Mouse (Mus musculus) limb, embryonic 14.5 days (tissue): ENCODE results near the gene Ndufa11. TPM values are rescaled to one million over a fixed set of nuclear protein-coding genes. Genes with fewer than 3 reads are reported as not detected.

Experiments
- ATAC-seq: fragments of 200-750 bp; cut with Nextera tagmentation; 2 replicates; pipeline ENCODE4 v1.8.0; 2017; ENCODE audit warnings: low read depth, moderate number of reproducible peaks, moderate TSS enrichment; ENCODE audit not compliant: low FRiP score
- DNase-seq: peaks from one replicate; pipeline ENCODE4 v3.0.0-alpha.2; 2015; ENCODE audit warnings: low spot score
- H3K27ac ChIP-seq: fragments of 300-500 bp; sonication (generic); replicated peaks from 2 replicates; pipeline ENCODE4 v1.5.1; 2014; ENCODE audit warnings: low read depth, mild to moderate bottlenecking, low read length, moderate library complexity, mixed read lengths
- H3K27me3 ChIP-seq: fragments of 300-500 bp; sonication (generic); 2 replicates; pipeline ENCODE4 v1.6.1; 2014; ENCODE audit warnings: low read length, mixed read lengths; ENCODE audit not compliant: control insufficient read depth, insufficient read depth
- H3K36me3 ChIP-seq: fragments of 300-500 bp; sonication (generic); 2 replicates; pipeline ENCODE4 v1.6.1; 2014; ENCODE audit warnings: mild to moderate bottlenecking, low read length, moderate library complexity, mixed read lengths; ENCODE audit not compliant: control insufficient read depth, insufficient read depth
- H3K4me1 ChIP-seq: fragments of 300-500 bp; sonication (generic); 2 replicates; pipeline ENCODE4 v1.6.1; 2014; ENCODE audit warnings: antibody characterized with exemption, low read length, mixed read lengths; ENCODE audit not compliant: control insufficient read depth, insufficient read depth
- H3K4me2 ChIP-seq: fragments of 300-500 bp; sonication (generic); replicated peaks from 2 replicates; pipeline ENCODE4 v1.6.1; 2014; ENCODE audit warnings: low read depth, mild to moderate bottlenecking, low read length, moderate library complexity; ENCODE audit not compliant: severe bottlenecking
- H3K4me3 ChIP-seq: fragments of 300-500 bp; sonication (generic); replicated peaks from 2 replicates; pipeline ENCODE4 v1.5.1; 2014; ENCODE audit warnings: low read length
- H3K9ac ChIP-seq: fragments of 300-500 bp; sonication (generic); 2 replicates; pipeline ENCODE4 v1.6.1; 2014; ENCODE audit warnings: mild to moderate bottlenecking, low read depth, low read length, moderate library complexity; ENCODE audit not compliant: severe bottlenecking
- H3K9me3 ChIP-seq: fragments of 300-500 bp; sonication (generic); 2 replicates; pipeline ENCODE4 v1.6.1; 2016; ENCODE audit warnings: low read length; ENCODE audit not compliant: control insufficient read depth
- POLR2A ChIP-seq: fragments of 200-500 bp; IDR thresholded peaks from 2 replicates; pipeline ENCODE4 v1.8.0; 2012; ENCODE audit warnings: inconsistent platforms, mild to moderate bottlenecking, moderate library complexity, borderline replicate concordance; ENCODE audit not compliant: insufficient read depth, insufficient read length; ENCODE audit errors: extremely low read depth
- WGBS: fragments of 180-500 bp; shearing (Covaris S2); extraction: QIAGEN DNeasy Blood & Tissue Kit; methylation state at CpG from one replicate; pipeline ENCODE4 v1.1.7; 2014; 5-methylcytosine and 5-hydroxymethylcytosine counted together
- polyA plus RNA-seq, 2 experiments: library from polyadenylated mRNA; depleted of rRNA in 1 of 2; stranded (reverse) in 1 of 2; unstranded in 1 of 2; fragments of >200 nt; fragmentation: Nextera tagmentation in 1 of 2; extraction: Ambion mirVana in 1 of 2; gene quantifications; 2 replicates each; pipeline versions ENCODE4 v1.2.1 to v1.2.3; 2012 to 2014

Ndufa11 gene
- polyA plus RNA-seq, 2 experiments, result 251 to 480 TPM

DNA sequence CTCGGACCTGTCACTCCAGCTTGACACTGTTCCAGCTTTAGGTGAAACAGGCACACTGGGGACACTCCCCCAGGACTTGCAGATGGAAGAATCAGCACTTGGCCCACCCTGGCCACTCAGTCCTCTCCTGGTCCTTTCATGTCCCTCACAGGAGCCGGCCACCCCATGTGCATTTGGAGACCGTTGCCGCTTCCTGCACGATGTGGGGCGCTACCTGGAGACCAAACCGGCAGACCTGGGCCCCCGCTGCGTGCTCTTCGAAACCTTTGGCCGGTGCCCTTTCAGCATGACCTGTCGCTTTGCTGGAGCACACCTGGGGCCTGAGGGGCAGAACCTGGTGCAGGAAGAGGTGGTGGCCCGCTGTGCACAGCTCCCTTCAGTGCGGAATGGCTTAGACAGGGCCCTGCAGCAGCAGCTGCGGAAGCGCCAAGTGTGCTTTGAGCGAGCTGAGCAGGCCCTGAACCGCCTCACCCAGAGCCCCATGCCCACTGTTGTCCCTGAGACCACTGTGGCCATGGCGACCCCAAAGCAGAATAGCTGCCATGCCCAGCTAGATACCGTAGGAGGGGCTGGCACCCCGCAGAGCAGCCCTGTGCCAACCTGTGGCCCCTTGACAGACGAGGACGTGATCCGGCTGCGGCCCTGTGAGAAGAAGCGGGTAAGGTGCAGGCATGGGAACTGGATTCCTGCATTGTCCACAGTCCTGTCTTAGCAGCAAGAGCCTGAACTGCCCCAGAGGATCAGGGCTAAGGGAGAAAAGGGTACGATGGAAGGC is 49.3 kb downstream of the Ndufa11 start:
- Histone ChIP-seq H3K9ac (no peak overlapping the region), H3K9me3 (no peaks in the 10 kb centered on the region), H3K27ac (no peak overlapping the region), H3K4me1 (peaks cover 15% of the 10 kb centered on the region), H3K36me3 (peaks cover 47% of the 10 kb centered on the region), H3K27me3 (no peaks in the 10 kb centered on the region), H3K4me3 (no peak overlapping the region), H3K4me2 (no peak overlapping the region)
- DNase-seq, result no peak
- no peak for TF ChIP-seq POLR2A
- WGBS, result 91% methylated on average over 27 of the region's 27 CpGs
- no peak for ATAC-seq

DNA sequence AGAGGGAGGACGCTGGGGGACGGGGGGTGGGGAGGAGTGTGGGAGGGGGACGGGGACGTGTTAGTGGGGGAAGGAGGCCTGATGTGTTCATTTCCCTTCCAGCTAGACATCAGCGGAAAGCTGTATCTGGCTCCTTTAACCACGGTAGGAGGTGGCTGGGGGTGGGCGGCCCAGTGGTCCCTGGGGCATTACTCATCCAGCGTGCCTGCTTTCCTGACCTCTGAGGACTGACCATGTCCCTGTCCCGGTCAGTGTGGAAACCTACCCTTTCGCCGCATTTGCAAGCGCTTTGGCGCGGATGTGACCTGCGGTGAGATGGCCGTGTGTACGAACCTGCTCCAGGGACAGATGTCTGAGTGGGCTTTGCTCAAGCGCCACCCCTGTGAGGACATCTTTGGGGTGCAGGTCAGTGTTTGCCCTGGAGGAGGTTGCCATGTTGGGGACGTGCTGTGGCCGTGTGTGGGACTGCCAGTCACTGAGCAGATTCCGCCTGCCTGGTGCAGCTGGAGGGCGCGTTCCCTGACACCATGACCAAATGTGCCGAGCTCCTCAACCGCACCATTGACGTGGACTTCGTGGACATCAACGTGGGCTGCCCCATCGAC is 50.1 kb downstream of the Ndufa11 start:
- no peak overlapping the region for H3K4me2 ChIP-seq
- peaks cover 47% of the 10 kb centered on the region for H3K36me3 ChIP-seq
- 91% methylated on average over 29 of the region's 29 CpGs for WGBS
- no peak overlapping the region for H3K4me3 ChIP-seq
- no peak overlapping the region for H3K27ac ChIP-seq
- ATAC-seq, result no peak
- H3K9ac ChIP-seq, result no peak overlapping the region
- H3K9me3 ChIP-seq, result no peaks in the 10 kb centered on the region
- no peak for TF ChIP-seq POLR2A
- DNase-seq, result no peak
- H3K27me3 ChIP-seq, result no peaks in the 10 kb centered on the region
- peaks cover 10% of the 10 kb centered on the region for H3K4me1 ChIP-seq

DNA sequence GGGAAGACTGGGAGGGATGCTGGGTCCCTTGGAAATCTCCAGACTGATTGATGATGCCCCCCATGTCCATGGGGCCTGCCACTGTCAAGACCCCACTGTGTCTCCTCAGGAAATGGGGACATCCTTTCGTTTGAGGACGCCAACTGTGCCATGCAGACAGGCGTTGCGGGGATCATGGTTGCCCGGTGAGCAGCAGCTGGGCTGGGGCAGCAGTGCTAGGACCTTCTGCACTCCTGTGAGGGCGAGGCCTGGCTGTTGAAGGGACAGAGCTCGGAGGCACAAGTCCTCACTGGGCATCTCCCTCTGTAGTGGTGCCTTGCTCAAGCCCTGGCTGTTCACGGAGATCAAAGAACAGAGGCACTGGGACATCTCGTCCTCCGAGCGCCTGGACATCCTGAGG is 51.4 kb downstream of the Ndufa11 start:
- Histone ChIP-seq H3K4me2 (no peak overlapping the region), H3K9me3 (no peaks in the 10 kb centered on the region), H3K27ac (no peak overlapping the region), H3K4me1 (peaks cover 7% of the 10 kb centered on the region), H3K36me3 (peaks cover 47% of the 10 kb centered on the region), H3K27me3 (no peaks in the 10 kb centered on the region), H3K4me3 (no peak overlapping the region), H3K9ac (no peak overlapping the region)
- 93% methylated on average over 11 of the region's 11 CpGs for WGBS
- ATAC-seq, result no peak
- TF ChIP-seq POLR2A, result no peak
- DNase-seq, result no peak

DNA sequence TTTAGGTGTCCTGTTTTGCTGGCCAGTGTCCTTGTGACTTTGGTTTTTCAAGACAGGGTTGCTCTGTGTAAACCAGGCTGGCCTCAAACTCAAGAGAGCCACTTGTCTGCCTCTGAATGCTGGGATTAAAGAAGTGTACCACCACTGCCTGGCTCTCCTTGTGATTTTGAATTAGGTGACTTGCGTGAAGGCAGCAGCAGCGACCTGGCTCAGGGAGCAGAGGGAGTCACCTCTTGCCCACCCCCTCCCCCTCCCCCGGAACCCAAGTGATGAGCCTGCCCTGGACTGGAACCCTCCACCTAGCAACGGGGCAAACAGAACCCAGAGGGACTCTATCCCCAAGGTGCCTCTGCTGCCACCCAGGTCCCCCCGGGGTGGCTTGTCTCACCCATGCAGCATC is 52.4 kb downstream of the Ndufa11 start, which contains the start of gene Prr22:
TSS of gene Prr22 (plus strand) at position 301 of the 400 bp plus-strand sequence.
- Histone ChIP-seq H3K27me3 (no peaks in the 10 kb centered on the region), H3K36me3 (peaks cover 47% of the 10 kb centered on the region), H3K27ac (no peak within 1 kb of the TSS), H3K4me2 (no peak within 1 kb of the TSS), H3K4me3 (no peak within 1 kb of the TSS), H3K9me3 (no peaks in the 10 kb centered on the region), H3K4me1 (peaks cover 4% of the 10 kb centered on the region), H3K9ac (no peak within 1 kb of the TSS)
- DNase-seq (no peak), ATAC-seq (no peak)
- TF ChIP-seq POLR2A, result no peak
- WGBS, result 95% methylated on average over 5 of the region's 5 CpGs

Other genes starting within 250 kb of the Ndufa11 start
- 483 and 667 TPM in 2 replicates for gene Ptprs, start 241.3 kb upstream of the Ndufa11 start, polyA plus RNA-seq (2012; rRNA removed)
- gene Ptprs, start 241.3 kb upstream of the Ndufa11 start, polyA plus RNA-seq (2014; fragmentation: Nextera tagmentation; extraction: Ambion mirVana), result 116 and 131 TPM in 2 replicates
- gene Znrf4, start 205.3 kb upstream of the Ndufa11 start, polyA plus RNA-seq (2012; rRNA removed), result not detected in 2 replicates
- gene Znrf4, start 205.3 kb upstream of the Ndufa11 start, polyA plus RNA-seq (2014; fragmentation: Nextera tagmentation; extraction: Ambion mirVana), result 0.17 TPM in 1 of 2 replicates, not detected in the other
- 7.7 and 8.7 TPM in 2 replicates for gene Gm20219, start 163.4 kb upstream of the Ndufa11 start, polyA plus RNA-seq (2012; rRNA removed)
- 5.7 and 9.1 TPM in 2 replicates for gene Gm20219, start 163.4 kb upstream of the Ndufa11 start, polyA plus RNA-seq (2014; fragmentation: Nextera tagmentation; extraction: Ambion mirVana)
- gene Safb2, start 133.2 kb upstream of the Ndufa11 start, polyA plus RNA-seq (2012; rRNA removed), result 99.9 and 133 TPM in 2 replicates
- gene Safb2, start 133.2 kb upstream of the Ndufa11 start, polyA plus RNA-seq (2014; fragmentation: Nextera tagmentation; extraction: Ambion mirVana), result 52.1 and 66.3 TPM in 2 replicates
- gene Safb, start 132.9 kb upstream of the Ndufa11 start, polyA plus RNA-seq (2012; rRNA removed), result 157 and 169 TPM in 2 replicates
- gene Safb, start 132.9 kb upstream of the Ndufa11 start, polyA plus RNA-seq (2014; fragmentation: Nextera tagmentation; extraction: Ambion mirVana), result 71.8 and 83.6 TPM in 2 replicates
- gene 2410015M20Rik, start 108.0 kb upstream of the Ndufa11 start, polyA plus RNA-seq (2012; rRNA removed), result 112 and 141 TPM in 2 replicates
- gene 2410015M20Rik, start 108.0 kb upstream of the Ndufa11 start, polyA plus RNA-seq (2014; fragmentation: Nextera tagmentation; extraction: Ambion mirVana), result 257 and 294 TPM in 2 replicates
- gene Rpl36, start 104.4 kb upstream of the Ndufa11 start, polyA plus RNA-seq (2012; rRNA removed), result 2,428 and 2,960 TPM in 2 replicates
- gene Rpl36, start 104.4 kb upstream of the Ndufa11 start, polyA plus RNA-seq (2014; fragmentation: Nextera tagmentation; extraction: Ambion mirVana), result 2,222 and 2,347 TPM in 2 replicates
- 76.7 and 79.4 TPM in 2 replicates for gene Lonp1, start 90.9 kb upstream of the Ndufa11 start, polyA plus RNA-seq (2012; rRNA removed)
- gene Lonp1, start 90.9 kb upstream of the Ndufa11 start, polyA plus RNA-seq (2014; fragmentation: Nextera tagmentation; extraction: Ambion mirVana), result 45.6 and 54.9 TPM in 2 replicates
- 1.0 TPM in 2 replicates for gene Catsperd, start 89.6 kb upstream of the Ndufa11 start, polyA plus RNA-seq (2012; rRNA removed)
- 0.48 and 0.58 TPM in 2 replicates for gene Catsperd, start 89.6 kb upstream of the Ndufa11 start, polyA plus RNA-seq (2014; fragmentation: Nextera tagmentation; extraction: Ambion mirVana)
- 139 and 154 TPM in 2 replicates for gene Ranbp3, start 44.5 kb upstream of the Ndufa11 start, polyA plus RNA-seq (2012; rRNA removed)
- gene Ranbp3, start 44.5 kb upstream of the Ndufa11 start, polyA plus RNA-seq (2014; fragmentation: Nextera tagmentation; extraction: Ambion mirVana), result 86.3 and 93.8 TPM in 2 replicates
- 23.4 and 24.1 TPM in 2 replicates for gene Vmac, start 255 bp downstream of the Ndufa11 start, polyA plus RNA-seq (2012; rRNA removed)
- gene Vmac, start 255 bp downstream of the Ndufa11 start, polyA plus RNA-seq (2014; fragmentation: Nextera tagmentation; extraction: Ambion mirVana), result 24.1 and 25.0 TPM in 2 replicates
- gene Nrtn, start 39.8 kb downstream of the Ndufa11 start, polyA plus RNA-seq (2012; rRNA removed), result 24.1 and 36.7 TPM in 2 replicates
- 31.9 and 36.5 TPM in 2 replicates for gene Nrtn, start 39.8 kb downstream of the Ndufa11 start, polyA plus RNA-seq (2014; fragmentation: Nextera tagmentation; extraction: Ambion mirVana)
- 107 and 144 TPM in 2 replicates for gene Dus3l, start 47.0 kb downstream of the Ndufa11 start, polyA plus RNA-seq (2012; rRNA removed)
- gene Dus3l, start 47.0 kb downstream of the Ndufa11 start, polyA plus RNA-seq (2014; fragmentation: Nextera tagmentation; extraction: Ambion mirVana), result 43.6 and 44.4 TPM in 2 replicates
- 4.5 and 5.0 TPM in 2 replicates for gene Prr22, start 52.5 kb downstream of the Ndufa11 start, polyA plus RNA-seq (2012; rRNA removed)
- gene Prr22, start 52.5 kb downstream of the Ndufa11 start, polyA plus RNA-seq (2014; fragmentation: Nextera tagmentation; extraction: Ambion mirVana), result 0.58 and 0.97 TPM in 2 replicates
- 8.2 and 12.1 TPM in 2 replicates for gene Rfx2, start 113.2 kb downstream of the Ndufa11 start, polyA plus RNA-seq (2012; rRNA removed)
- 4.2 and 4.5 TPM in 2 replicates for gene Rfx2, start 113.2 kb downstream of the Ndufa11 start, polyA plus RNA-seq (2014; fragmentation: Nextera tagmentation; extraction: Ambion mirVana)
- 0.03 TPM in 1 of 2 replicates, not detected in the other for gene Acsbg2, start 156.7 kb downstream of the Ndufa11 start, polyA plus RNA-seq (2012; rRNA removed)
- not detected in 2 replicates for gene Acsbg2, start 156.7 kb downstream of the Ndufa11 start, polyA plus RNA-seq (2014; fragmentation: Nextera tagmentation; extraction: Ambion mirVana)
- 0.03 and 0.08 TPM in 2 replicates for gene 1700061G19Rik, start 157.7 kb downstream of the Ndufa11 start, polyA plus RNA-seq (2012; rRNA removed)
- 0.26 TPM in 2 replicates for gene 1700061G19Rik, start 157.7 kb downstream of the Ndufa11 start, polyA plus RNA-seq (2014; fragmentation: Nextera tagmentation; extraction: Ambion mirVana)
- gene Mllt1, start 217.6 kb downstream of the Ndufa11 start, polyA plus RNA-seq (2012; rRNA removed), result 98.3 and 132 TPM in 2 replicates
- 34.5 and 36.3 TPM in 2 replicates for gene Mllt1, start 217.6 kb downstream of the Ndufa11 start, polyA plus RNA-seq (2014; fragmentation: Nextera tagmentation; extraction: Ambion mirVana)